Mouse (Mus musculus): ENCODE results near the gene Gldc. TPM values are rescaled to one million over a fixed set of nuclear protein-coding genes. Genes with fewer than 3 reads are reported as not detected.

Gldc gene
- polyA plus RNA-seq (2012; rRNA removed): 0.60 and 0.71 TPM in 2 replicates

DNA sequence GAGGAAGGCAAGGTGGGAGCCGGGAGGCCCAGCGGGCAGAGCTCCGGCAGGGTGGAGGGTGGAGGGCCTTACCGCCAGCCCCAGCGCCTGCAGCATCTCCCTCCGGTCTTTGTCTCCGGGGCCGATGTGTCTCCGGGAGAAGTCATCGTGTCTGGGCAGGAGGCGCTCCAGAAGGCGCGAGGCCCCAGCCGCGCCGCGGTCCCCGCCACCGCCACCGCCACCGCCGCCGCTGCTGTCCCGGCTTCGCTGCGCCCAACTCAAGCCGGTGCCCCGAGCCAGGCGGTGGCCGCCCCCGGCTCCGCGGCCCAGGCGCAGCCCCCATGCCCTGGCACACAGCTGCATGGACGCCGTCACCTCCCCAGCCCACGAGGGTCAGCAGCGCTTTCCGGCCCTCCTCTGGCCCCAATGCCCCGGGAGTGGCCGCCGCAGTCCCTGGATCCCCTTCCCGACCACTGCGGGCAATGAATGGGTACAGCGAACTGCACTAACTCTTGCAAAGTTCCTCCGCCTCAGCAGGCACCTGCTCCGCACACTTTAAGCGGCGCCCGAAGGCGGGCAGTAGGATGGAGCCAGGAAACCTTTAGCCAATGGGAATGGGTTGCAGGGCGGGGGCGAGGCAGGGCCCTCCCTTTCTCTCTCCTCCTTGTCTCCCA is at the start of gene Gldc:
Gene Gldc, minus strand, starts transcription at position 511 of the 653 bp plus-strand sequence.

Other genes starting within 250 kb of the Gldc start
- 0.06 TPM in 1 of 2 replicates, not detected in the other for gene Trpd52l3, start 171.6 kb downstream of the Gldc start, polyA plus RNA-seq (2012; rRNA removed)
- 29.9 and 31.1 TPM in 2 replicates for gene Uhrf2, start 144.9 kb downstream of the Gldc start, polyA plus RNA-seq (2012; rRNA removed)
- gene Mbl2, start 57.5 kb upstream of the Gldc start, polyA plus RNA-seq (2012; rRNA removed): 0.25 and 0.29 TPM in 2 replicates